ENCODE assay signal across 8 mouse cellular contexts in genomic region chr8:120491166-120491793, GRCm38 (mm10).
DNase-seq lines count a peak whose midpoint lies in the region; ATAC-seq and TF ChIP-seq lines count a peak whose summit lies in the region.

No protein-coding gene starts in this region.

- 0 out of 2 replicates have a peak overlapping the region, but pooled peaks have one; percentile 14 for H3K9ac ChIP-seq in heart, embryonic 15.5 days
- no peak overlapping the region for H3K9ac ChIP-seq in embryonic facial prominence, embryonic 12.5 days
- H3K9ac ChIP-seq in intestine, postnatal 0 days (ENCODE audit: low read depth, low read length), result no peak overlapping the region
- H3K9ac ChIP-seq in midbrain, postnatal 0 days (replicated peaks; ENCODE audit: low read length, poor library complexity, severe bottlenecking), result peak overlapping the region; percentile 92; the same call in 1 of the 2 replicates

- H3K27me3 ChIP-seq in heart, embryonic 15.5 days, result no peaks in the 10 kb centered on the region
- peaks cover 16% of the 10 kb centered on the region for H3K27me3 ChIP-seq in embryonic facial prominence, embryonic 12.5 days
- H3K27me3 ChIP-seq in intestine, postnatal 0 days (replicated peaks; ENCODE audit: control insufficient read depth, insufficient read depth, low read length), result no peaks in the 10 kb centered on the region
- no peaks in the 10 kb centered on the region for H3K27me3 ChIP-seq in midbrain, postnatal 0 days (ENCODE audit: insufficient read depth, low read length)

- H3K4me3 ChIP-seq in heart, embryonic 15.5 days, result peak overlapping the region; percentile 87
- no peak overlapping the region for H3K4me3 ChIP-seq in embryonic facial prominence, embryonic 12.5 days
- H3K4me3 ChIP-seq in intestine, postnatal 0 days (ENCODE audit: low read depth, low read length), result no peak overlapping the region
- peak overlapping the region; percentile 90 for H3K4me3 ChIP-seq in midbrain, postnatal 0 days (ENCODE audit: low read depth, low read length)

- H3K27ac ChIP-seq in heart, embryonic 15.5 days, result no peak overlapping the region
- no peak overlapping the region for H3K27ac ChIP-seq in embryonic facial prominence, embryonic 12.5 days
- H3K27ac ChIP-seq in intestine, postnatal 0 days (ENCODE audit: low read depth, low read length), result peak overlapping the region; percentile 95
- H3K27ac ChIP-seq in midbrain, postnatal 0 days (ENCODE audit: low read depth, low read length), result no peak overlapping the region

- peak; percentile 38; the same call in 1 of the 2 replicates for TF ChIP-seq CTCF in intestine, postnatal 0 days (IDR thresholded peaks at IDR 0.05; ENCODE audit: low read depth)
- peak; percentile 34 for TF ChIP-seq CTCF in midbrain, postnatal 0 days (IDR thresholded peaks at IDR 0.05)

- no peak for ATAC-seq in heart, embryonic 15.5 days (replicated peaks; ENCODE audit: insufficient number of reproducible peaks, insufficient read depth, low FRiP score, low read depth)
- ATAC-seq in embryonic facial prominence, embryonic 12.5 days (ENCODE audit: insufficient number of reproducible peaks, insufficient read depth, low FRiP score, low TSS enrichment), result no peak
- ATAC-seq in intestine, postnatal 0 days, result peak; percentile 9; the same call in 1 of the 2 replicates
- no peak for ATAC-seq in midbrain, postnatal 0 days (ENCODE audit: low FRiP score)

- H3K36me3 ChIP-seq in heart, embryonic 15.5 days, result no peaks in the 10 kb centered on the region
- H3K36me3 ChIP-seq in embryonic facial prominence, embryonic 12.5 days, result no peaks in the 10 kb centered on the region
- no peaks in the 10 kb centered on the region for H3K36me3 ChIP-seq in intestine, postnatal 0 days (ENCODE audit: control insufficient read depth, insufficient read depth)
- H3K36me3 ChIP-seq in midbrain, postnatal 0 days (ENCODE audit: insufficient read depth, low read length), result no peaks in the 10 kb centered on the region

- peak overlapping the region; percentile 93 for H3K4me2 ChIP-seq in heart, embryonic 15.5 days
- peak overlapping the region; percentile 98 for H3K4me2 ChIP-seq in embryonic facial prominence, embryonic 12.5 days (replicated peaks)
- peak overlapping the region; percentile 91 for H3K4me2 ChIP-seq in intestine, postnatal 0 days (replicated peaks; ENCODE audit: low read depth)
- peak overlapping the region; percentile 97 for H3K4me2 ChIP-seq in midbrain, postnatal 0 days (ENCODE audit: low read depth, low read length, poor library complexity, severe bottlenecking)

- DNase-seq in heart, adult 9 months (ENCODE audit: low spot score in 2 of 2), result no peak
- no peak for DNase-seq in midbrain, postnatal 0 days (ENCODE audit: low spot score)
- no peak for DNase-seq in adrenal gland, postnatal 14 days
- no peak for DNase-seq in retina, postnatal 1 day
- no peak for DNase-seq in lung, postnatal 14 days

- H3K9me3 ChIP-seq in heart, embryonic 15.5 days (replicated peaks), result no peaks in the 10 kb centered on the region
- H3K9me3 ChIP-seq in embryonic facial prominence, embryonic 12.5 days, result no peaks in the 10 kb centered on the region
- H3K9me3 ChIP-seq in intestine, postnatal 0 days (ENCODE audit: control insufficient read depth), result no peaks in the 10 kb centered on the region
- no peaks in the 10 kb centered on the region for H3K9me3 ChIP-seq in midbrain, postnatal 0 days (ENCODE audit: low read length)

- peaks cover 76% of the 10 kb centered on the region for H3K4me1 ChIP-seq in heart, embryonic 15.5 days (replicated peaks)
- peaks cover 76% of the 10 kb centered on the region for H3K4me1 ChIP-seq in embryonic facial prominence, embryonic 12.5 days
- peaks cover 27% of the 10 kb centered on the region for H3K4me1 ChIP-seq in intestine, postnatal 0 days (replicated peaks; ENCODE audit: control insufficient read depth, insufficient read depth, low read length)
- peaks cover 39% of the 10 kb centered on the region for H3K4me1 ChIP-seq in midbrain, postnatal 0 days (ENCODE audit: insufficient read depth, low read length)

- WGBS in heart, embryonic 15.5 days, result 61% methylated on average over 5 of the region's 5 CpGs
- 70% methylated on average over 5 of the region's 5 CpGs for WGBS in embryonic facial prominence, embryonic 12.5 days
- 31% methylated on average over 5 of the region's 5 CpGs for WGBS in intestine, postnatal 0 days
- WGBS in midbrain, postnatal 0 days, result 63% methylated on average over 5 of the region's 5 CpGs

Comparison
In these comparisons a context has a peak if more than half of its experiments do, and no peak if none do; other contexts are left out.
1. H3K4me3 ChIP-seq: peak in heart, embryonic 15.5 days (single experiment) and midbrain, postnatal 0 days (single experiment); none in embryonic facial prominence, embryonic 12.5 days (single experiment) and intestine, postnatal 0 days (single experiment).
2. H3K9ac ChIP-seq: peak in heart, embryonic 15.5 days (single experiment) and midbrain, postnatal 0 days (single experiment); none in embryonic facial prominence, embryonic 12.5 days (single experiment) and intestine, postnatal 0 days (single experiment).
3. Peak in every context shown above with its lines, with median percentiles within 50 percentile points of each other: H3K4me2 ChIP-seq.